Mouse (Mus musculus): ENCODE results near the gene Car5a. TPM values are rescaled to one million over a fixed set of nuclear protein-coding genes. Genes with fewer than 3 reads are reported as not detected.

Car5a gene
- polyA plus RNA-seq (2016; fragmentation: Nextera tagmentation; extraction: Ambion mirVana), result not detected in 2 replicates

DNA sequence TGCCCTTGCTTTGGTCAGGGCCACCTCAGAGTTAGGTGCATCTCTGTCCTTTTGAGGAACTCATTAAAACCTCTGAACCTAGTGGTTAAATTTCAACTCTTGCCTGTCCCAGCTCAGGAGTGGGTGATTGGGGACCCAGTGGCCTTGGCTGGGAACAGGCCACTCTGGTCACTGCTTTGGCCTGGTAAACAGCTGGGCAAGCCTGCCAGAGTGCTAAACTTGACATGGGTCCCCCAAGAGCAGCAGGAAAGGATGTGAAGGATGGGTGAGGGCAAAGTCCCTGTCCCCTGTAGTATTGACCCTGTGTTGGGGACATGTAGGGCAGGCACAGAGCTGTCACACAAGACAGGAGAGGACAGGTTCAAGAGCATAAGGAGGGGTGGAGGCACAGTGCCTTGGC is at the start of gene Car5a:
TSS of gene Car5a (minus strand) at position 74 of the 400 bp plus-strand sequence.
- H3K4me1 ChIP-seq, result peaks cover 33% of the 10 kb centered on the region
- no peak within 1 kb of the TSS for H3K4me3 ChIP-seq
- H3K9me3 ChIP-seq, result no peaks in the 10 kb centered on the region
- H3K27me3 ChIP-seq (ENCODE audit: poor library complexity, severe bottlenecking), result no peaks in the 10 kb centered on the region; the same call in 1 of the 2 replicates
- H3K27ac ChIP-seq, result no peak within 1 kb of the TSS
- H3K36me3 ChIP-seq (replicated peaks), result no peaks in the 10 kb centered on the region
- no peak for DNase-seq (ENCODE audit: extremely low spot score, low spot score)

DNA sequence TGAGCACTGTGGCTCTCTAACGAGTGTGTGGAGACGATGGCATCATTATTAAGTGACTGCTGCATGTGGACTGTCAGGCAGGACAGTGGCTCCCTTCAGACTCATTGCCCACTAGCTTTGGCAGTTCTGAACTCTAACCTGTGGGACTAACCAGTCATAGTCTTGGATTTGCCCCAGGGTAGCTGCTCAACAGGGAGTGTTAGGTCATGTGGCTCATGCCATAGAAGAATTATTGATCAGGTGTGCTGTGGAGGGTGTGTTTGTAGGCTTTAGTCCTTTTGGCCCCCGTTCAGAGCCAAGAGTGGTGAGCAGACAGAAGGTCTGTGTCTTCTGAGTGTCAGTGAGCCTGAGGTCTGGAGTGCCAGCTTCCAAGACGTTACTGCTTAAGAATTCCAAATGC is 48.2 kb upstream of the Car5a start:
- Histone ChIP-seq H3K4me1 (no peaks in the 10 kb centered on the region), H3K36me3 (replicated peaks) (peaks cover 95% of the 10 kb centered on the region), H3K9me3 (no peaks in the 10 kb centered on the region), H3K4me3 (no peak overlapping the region), H3K27ac (no peak overlapping the region), H3K27me3 (ENCODE audit: poor library complexity, severe bottlenecking) (no peaks in the 10 kb centered on the region)
- no peak for DNase-seq (ENCODE audit: extremely low spot score, low spot score)
- 91% methylated on average over 4 of the region's 4 CpGs for WGBS

DNA sequence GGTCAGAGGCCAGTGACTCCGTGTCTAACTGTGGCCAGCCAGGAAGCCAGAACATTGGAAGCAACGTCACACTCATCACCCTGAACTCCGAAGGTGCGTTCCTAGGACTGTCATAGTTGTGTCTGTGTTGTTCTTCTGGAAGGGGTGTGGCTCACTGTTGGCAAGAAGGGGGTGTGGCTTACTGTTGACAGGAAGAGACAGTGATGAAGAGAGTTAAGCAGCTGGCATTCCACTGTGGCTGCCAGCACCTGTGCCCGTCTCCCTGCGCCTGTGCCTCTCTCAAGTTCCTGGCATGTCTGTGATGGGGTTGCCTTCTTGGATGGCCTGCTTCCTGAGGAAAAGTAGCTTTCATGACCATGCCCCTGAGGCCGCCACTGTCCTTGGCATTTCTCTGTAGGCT is 46.9 kb upstream of the Car5a start:
- Histone ChIP-seq H3K27ac (no peak overlapping the region), H3K9me3 (no peaks in the 10 kb centered on the region), H3K27me3 (ENCODE audit: poor library complexity, severe bottlenecking) (no peaks in the 10 kb centered on the region), H3K4me3 (no peak overlapping the region), H3K4me1 (no peaks in the 10 kb centered on the region), H3K36me3 (replicated peaks) (peaks cover 95% of the 10 kb centered on the region)
- DNase-seq (ENCODE audit: extremely low spot score, low spot score), result no peak
- WGBS, result 89% methylated on average over 7 of the region's 7 CpGs

DNA sequence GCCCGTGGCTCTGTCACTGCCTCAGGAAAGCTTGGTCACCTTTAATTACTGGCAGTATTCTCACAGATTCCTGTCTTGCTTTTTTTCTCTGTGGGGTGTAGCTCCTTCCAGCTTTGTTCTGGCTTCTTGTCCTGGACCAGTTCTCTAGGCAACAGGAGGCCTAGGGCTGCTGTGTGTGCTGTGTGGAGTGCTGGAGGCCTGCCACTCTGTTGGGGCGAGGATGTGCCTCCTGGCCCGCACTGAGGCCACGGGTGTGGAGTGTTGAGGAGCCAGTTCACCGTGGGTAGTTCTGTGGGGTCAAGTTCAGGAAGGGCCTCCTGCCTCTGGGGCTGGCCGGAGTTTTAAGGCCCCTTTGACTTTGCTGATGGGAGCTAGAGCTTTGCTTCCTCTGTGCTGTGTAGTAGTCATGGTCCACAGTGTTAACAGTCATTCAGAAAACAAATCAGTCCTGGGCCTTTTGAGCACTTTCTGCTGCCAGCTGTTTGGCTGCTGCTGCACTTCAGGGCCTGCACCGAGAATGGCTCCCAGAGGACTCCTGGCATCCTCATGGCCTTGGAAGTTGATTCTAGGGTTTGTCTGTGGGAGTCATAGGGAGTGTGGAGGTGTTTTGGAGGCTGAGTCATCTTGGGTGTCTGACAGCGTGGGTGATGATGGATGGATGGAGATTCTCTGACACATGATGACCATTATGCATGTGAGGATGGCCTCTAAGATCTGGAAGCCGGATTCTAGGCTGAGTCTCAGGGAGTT is 46.0 kb upstream of the Car5a start:
- 91% methylated on average over 9 of the region's 9 CpGs for WGBS
- Histone ChIP-seq H3K36me3 (replicated peaks) (peaks cover 96% of the 10 kb centered on the region), H3K9me3 (no peaks in the 10 kb centered on the region), H3K4me3 (no peak overlapping the region), H3K27me3 (ENCODE audit: poor library complexity, severe bottlenecking) (no peaks in the 10 kb centered on the region), H3K4me1 (no peaks in the 10 kb centered on the region), H3K27ac (no peak overlapping the region)
- DNase-seq (ENCODE audit: extremely low spot score, low spot score), result no peak

DNA sequence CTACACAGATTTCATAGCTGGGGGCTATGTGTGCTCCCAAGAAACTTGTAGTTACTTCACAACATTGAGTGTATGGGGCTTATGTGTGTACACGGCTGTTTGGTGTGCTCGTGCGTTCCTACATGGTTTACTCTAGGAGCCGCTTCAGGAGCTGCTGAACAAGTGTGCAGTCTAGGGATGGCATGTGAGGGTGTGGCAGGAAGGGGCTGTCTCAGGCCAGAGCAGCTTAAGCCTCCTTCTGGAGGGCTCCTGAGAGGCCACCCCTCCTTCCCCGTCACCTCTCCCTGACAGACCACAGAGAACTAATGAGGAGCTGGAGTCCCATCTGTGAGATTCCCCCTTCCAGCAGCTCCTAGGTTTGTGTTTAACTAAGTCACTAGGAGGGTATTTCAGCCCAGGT is 43.2 kb upstream of the Car5a start:
- Histone ChIP-seq H3K4me1 (no peaks in the 10 kb centered on the region), H3K27me3 (ENCODE audit: poor library complexity, severe bottlenecking) (no peaks in the 10 kb centered on the region), H3K9me3 (no peaks in the 10 kb centered on the region), H3K4me3 (no peak overlapping the region), H3K36me3 (replicated peaks) (peaks cover 99% of the 10 kb centered on the region), H3K27ac (no peak overlapping the region)
- WGBS, result 89% methylated on average over 5 of the region's 5 CpGs
- DNase-seq (ENCODE audit: extremely low spot score, low spot score), result no peak

DNA sequence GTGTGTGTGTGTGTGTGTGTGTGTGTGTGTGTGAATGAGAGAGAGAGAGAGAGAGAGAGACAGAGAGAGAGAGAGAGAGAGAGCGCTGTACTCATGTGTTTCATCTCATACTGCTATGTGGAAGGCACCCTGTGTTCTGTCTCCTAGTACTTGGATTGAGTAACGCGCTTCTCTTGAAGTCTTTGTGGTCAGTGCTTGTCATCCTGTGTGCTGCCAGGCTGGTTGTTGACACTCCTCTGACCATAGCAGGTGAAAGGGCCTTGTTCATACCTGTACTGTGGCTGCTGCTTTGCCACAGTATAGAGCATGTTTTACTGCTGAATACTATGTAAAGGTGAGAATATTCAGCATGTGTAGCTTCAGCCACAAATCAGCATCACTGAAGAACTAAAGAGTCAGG is 41.0 kb upstream of the Car5a start:
- no peak for DNase-seq (ENCODE audit: extremely low spot score, low spot score)
- H3K4me1 ChIP-seq, result no peaks in the 10 kb centered on the region
- peaks cover 99% of the 10 kb centered on the region for H3K36me3 ChIP-seq (replicated peaks)
- WGBS, result 94% methylated on average over 3 of the region's 3 CpGs
- no peak overlapping the region for H3K27ac ChIP-seq
- no peaks in the 10 kb centered on the region for H3K9me3 ChIP-seq
- H3K27me3 ChIP-seq (ENCODE audit: poor library complexity, severe bottlenecking), result no peaks in the 10 kb centered on the region
- H3K4me3 ChIP-seq, result no peak overlapping the region

DNA sequence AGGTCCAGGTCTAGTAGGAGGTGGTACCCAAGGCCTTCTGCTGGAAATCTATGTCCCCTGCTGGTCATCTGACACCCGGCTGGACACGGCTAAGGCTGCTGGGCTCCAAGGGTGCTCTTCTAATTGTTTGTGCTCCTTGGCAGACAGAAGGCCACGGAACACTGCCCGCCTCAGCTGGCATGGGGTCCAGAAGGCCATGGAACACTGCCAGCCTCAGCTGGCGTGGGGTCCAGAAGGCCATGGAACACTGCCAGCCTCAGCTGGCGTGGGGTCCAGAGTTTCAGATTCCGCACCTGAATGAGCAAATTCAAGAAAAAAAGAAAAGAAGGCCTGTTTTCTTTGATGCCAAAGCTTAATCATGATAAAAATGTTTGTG is 36.8 kb upstream of the Car5a start:
- 95% methylated on average over 7 of the region's 7 CpGs for WGBS
- H3K4me1 ChIP-seq, result no peaks in the 10 kb centered on the region
- H3K27ac ChIP-seq, result no peak overlapping the region
- H3K36me3 ChIP-seq (replicated peaks), result peaks cover 95% of the 10 kb centered on the region
- no peaks in the 10 kb centered on the region for H3K27me3 ChIP-seq (ENCODE audit: poor library complexity, severe bottlenecking)
- no peaks in the 10 kb centered on the region for H3K9me3 ChIP-seq
- no peak overlapping the region for H3K4me3 ChIP-seq
- no peak for DNase-seq (ENCODE audit: extremely low spot score, low spot score)

DNA sequence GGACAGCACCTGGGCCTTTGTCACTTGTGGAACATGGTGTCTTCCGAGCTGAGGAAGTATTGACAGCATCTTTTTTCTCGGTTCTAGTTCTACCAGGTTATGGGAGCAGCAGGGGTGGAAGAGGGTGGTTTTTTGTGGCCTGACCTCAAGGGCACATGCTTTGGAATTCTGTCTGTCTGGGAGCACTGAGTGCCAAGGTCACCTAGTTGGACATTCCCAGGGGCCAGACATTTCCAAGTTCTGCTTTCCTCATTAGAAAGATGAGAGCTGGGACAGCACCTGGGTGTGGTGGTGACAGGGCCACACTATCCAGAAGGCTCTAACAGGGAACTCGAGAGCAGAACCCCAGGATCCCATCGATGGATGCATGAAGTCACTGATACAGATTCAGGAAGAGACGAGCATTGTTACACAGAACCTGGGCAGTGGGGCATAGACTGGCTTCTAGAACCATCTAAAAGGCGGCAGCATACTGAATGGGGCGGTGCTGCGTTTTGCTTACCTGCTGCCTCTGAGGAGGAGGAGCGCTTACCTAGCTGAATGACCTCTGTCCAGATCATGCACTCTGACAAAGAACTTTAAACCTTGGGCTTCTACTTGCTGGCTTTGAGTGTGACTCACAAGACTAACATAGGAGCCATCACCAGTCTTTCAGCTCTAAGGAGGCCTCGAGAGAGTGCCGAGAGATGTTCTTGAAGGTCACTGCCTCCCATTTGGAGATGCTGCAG is 36.3 kb upstream of the Car5a start:
- Histone ChIP-seq H3K27ac (no peak overlapping the region), H3K36me3 (replicated peaks) (peaks cover 95% of the 10 kb centered on the region)
- 94% methylated on average over 11 of the region's 11 CpGs for WGBS

DNA sequence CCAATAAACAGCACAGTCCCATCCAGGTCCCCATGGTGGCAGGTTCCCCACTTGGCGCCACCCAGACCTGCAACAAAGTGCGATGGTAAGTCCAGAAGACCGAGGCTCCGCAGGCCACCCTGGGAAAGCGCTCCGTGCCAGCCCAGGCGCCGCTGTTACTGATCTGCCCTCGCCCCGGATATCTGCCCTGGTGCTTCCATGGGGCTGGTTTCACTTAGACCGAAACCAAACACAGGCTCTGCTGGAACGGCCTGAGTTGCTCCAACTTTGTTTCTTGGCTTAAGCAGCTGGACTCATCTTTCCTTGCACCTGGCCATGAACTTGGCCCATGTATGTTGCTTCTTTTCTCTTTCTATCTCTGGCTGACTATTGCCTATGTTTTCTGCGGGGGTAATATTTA is 34.0 kb upstream of the Car5a start:
- Histone ChIP-seq H3K4me1 (no peaks in the 10 kb centered on the region), H3K27ac (no peak overlapping the region), H3K4me3 (no peak overlapping the region), H3K36me3 (replicated peaks) (peaks cover 95% of the 10 kb centered on the region), H3K27me3 (ENCODE audit: poor library complexity, severe bottlenecking) (no peaks in the 10 kb centered on the region), H3K9me3 (no peaks in the 10 kb centered on the region)
- no peak for DNase-seq (ENCODE audit: extremely low spot score, low spot score)
- WGBS, result 95% methylated on average over 13 of the region's 13 CpGs

More for the DNA sequence above, 36.3 kb upstream of the Car5a start:
- Histone ChIP-seq H3K9me3 (no peaks in the 10 kb centered on the region), H3K4me1 (no peaks in the 10 kb centered on the region), H3K27me3 (ENCODE audit: poor library complexity, severe bottlenecking) (no peaks in the 10 kb centered on the region), H3K4me3 (no peak overlapping the region)
- no peak for DNase-seq (ENCODE audit: extremely low spot score, low spot score)

DNA sequence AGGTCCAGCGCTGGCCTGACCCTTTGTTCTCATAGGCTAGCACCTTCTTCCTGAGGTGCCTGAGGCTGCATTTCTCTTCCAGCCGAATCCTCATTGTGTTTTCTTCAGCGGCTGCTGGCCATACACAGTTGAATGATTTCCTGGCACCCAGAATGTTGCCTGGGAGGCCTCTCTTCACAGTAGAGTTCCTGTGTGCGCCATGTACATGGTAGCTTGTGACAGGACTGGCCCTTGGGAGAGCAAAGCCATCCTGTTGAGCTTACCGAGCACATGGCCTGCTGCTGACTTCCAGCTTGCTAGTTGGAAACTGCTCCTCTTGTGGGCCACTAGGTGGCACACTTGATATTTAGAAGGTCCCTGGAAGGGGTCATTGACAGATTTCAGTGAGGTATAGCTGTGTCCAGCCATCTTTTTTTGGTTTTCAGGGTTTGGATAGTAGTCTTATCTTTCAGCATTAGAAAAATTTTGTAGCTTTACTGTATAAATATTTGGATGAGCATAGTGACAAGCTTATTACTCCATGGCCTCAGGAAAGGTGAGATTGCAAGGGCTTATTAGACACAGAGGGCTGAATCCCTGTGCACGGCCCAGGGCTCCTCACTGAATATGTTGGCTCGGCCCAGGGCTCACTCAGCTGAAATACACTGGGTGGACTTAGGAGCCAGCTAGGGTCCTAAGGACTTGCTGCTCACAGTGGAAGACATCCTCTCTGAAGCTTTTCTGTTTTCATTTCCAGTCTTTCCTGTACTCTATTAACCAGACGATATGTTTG is 33.3 kb upstream of the Car5a start:
- Histone ChIP-seq H3K27me3 (ENCODE audit: poor library complexity, severe bottlenecking) (no peaks in the 10 kb centered on the region), H3K4me1 (no peaks in the 10 kb centered on the region), H3K36me3 (replicated peaks) (peaks cover 92% of the 10 kb centered on the region), H3K27ac (0 out of 2 replicates have a peak overlapping the region, but pooled peaks have one; percentile 5), H3K4me3 (no peak overlapping the region), H3K9me3 (no peaks in the 10 kb centered on the region)
- DNase-seq (ENCODE audit: extremely low spot score, low spot score), result peak; percentile 33
- WGBS, result 65% methylated on average over 8 of the region's 8 CpGs

DNA sequence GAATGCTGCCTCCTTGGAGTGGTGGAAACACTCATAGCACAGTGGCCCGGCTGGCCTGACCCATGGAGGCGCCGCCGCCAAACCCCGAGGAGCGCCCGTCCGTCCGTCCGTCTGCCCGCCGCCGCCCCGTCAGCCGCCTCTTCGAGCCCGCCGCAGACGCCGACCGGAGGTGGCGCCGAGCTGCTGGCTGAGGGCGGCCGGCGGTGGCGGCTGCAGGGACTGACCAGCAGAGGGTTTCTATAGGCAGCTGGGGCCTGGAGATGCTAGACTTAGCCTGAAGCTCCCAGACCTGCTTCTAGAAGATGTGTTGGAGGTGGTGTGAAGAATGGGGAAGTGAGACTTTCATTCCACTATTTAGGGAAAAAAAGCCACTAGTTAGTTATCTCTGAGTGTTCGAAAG is 29.2 kb upstream of the Car5a start:
- no peak overlapping the region for H3K27ac ChIP-seq
- H3K4me1 ChIP-seq, result peaks cover 15% of the 10 kb centered on the region
- H3K27me3 ChIP-seq (ENCODE audit: poor library complexity, severe bottlenecking), result no peaks in the 10 kb centered on the region
- H3K4me3 ChIP-seq, result no peak overlapping the region
- H3K36me3 ChIP-seq (replicated peaks), result peaks cover 70% of the 10 kb centered on the region
- no peak for DNase-seq (ENCODE audit: extremely low spot score, low spot score)
- WGBS, result 98% methylated on average over 28 of the region's 28 CpGs
- no peaks in the 10 kb centered on the region for H3K9me3 ChIP-seq

DNA sequence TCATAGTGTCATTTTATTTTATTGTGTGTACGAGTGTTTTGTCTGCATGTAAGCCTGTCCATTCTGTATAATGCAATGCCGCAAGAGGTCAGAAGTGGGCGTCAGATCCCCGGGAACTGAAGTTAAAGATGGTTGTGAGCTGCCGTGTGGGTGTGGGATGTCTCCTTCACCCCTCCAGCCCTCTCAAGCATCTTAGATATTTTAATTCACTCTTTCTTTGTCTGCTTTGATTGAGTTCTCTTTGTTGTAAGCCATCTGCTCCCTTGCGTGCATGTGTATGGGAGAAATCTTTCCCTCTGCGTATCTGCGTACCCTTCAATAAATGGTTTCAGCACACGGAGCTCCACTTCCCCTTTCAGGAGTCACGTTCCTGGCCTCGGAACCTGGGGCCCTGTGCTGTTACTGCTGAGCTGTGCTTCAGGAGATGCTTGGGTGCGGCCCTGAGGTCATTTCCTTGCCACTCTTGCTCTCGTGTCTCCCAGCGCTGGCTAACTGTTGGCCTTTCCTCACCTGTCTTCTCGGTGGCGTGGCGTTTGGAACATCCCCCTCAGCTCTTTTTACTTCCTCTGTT is 26.9 kb upstream of the Car5a start:
- WGBS, result 88% methylated on average over 17 of the region's 17 CpGs
- H3K4me3 ChIP-seq, result no peak overlapping the region
- H3K9me3 ChIP-seq, result no peaks in the 10 kb centered on the region
- H3K27me3 ChIP-seq (ENCODE audit: poor library complexity, severe bottlenecking), result no peaks in the 10 kb centered on the region
- H3K27ac ChIP-seq, result no peak overlapping the region
- H3K36me3 ChIP-seq (replicated peaks), result peaks cover 48% of the 10 kb centered on the region
- no peak for DNase-seq (ENCODE audit: extremely low spot score, low spot score)
- H3K4me1 ChIP-seq, result peaks cover 36% of the 10 kb centered on the region

All from forebrain, embryonic 10.5 days (tissue).